ENCODE assay signal across 8 mouse cellular contexts in the genomic region with DNA sequence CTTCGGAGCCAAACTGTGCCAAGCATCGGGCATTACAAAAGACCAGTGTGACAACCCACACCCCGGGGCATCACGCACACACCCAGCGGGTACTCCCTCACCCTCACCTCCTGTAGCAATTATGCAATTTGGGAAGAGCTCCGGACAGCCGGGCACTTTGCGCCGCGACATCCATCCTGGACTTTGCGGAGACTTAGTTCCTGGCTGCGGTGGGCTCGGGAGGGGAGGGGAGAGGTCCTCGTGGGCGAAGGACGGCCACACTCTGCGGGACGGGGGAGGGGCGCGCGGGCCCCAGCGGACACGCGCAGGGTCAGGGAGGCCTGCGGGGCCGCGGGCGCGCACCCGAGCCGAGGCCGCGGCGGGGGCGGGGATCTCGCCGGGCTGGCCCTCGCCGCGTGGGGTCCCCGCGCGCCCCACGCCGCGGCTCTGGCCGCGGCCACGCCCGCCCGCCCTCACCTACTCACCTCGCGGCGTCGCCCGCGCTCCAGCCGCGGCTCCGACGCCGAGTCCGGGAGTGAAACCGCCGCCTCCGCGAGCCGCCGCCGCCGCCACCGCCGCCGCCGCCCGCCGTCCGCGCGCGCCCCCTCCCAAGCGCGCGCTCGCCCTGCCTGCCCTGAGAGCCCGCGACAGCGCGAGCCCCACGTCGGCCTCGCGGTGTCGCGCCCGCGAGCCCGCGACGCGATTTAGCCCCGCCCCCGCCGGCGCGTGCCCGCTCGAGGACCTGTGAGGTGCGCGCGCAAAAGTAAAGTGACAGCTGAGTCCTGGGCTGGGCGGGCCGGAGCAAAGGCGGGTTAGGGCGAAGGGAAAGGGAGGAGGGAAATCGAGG. TPM values are rescaled to one million over a fixed set of nuclear protein-coding genes. Genes with fewer than 3 reads are reported as not detected.
A peak's percentile ranks its signal among the peaks of the same experiment; 100 is the strongest.
DNase-seq lines count a peak whose midpoint lies in the region; ATAC-seq and TF ChIP-seq lines count a peak whose summit lies in the region.

No protein-coding gene starts in this region.

- H3K27ac ChIP-seq in cortical plate, adult 2 months (ENCODE audit: insufficient read depth, low read length) = peak overlapping the region; percentile 87

- TF ChIP-seq CTCF in cortical plate, adult 2 months (IDR thresholded peaks at IDR 0.05; ENCODE audit: extremely low read depth, insufficient read depth, low read length) = no peak

- 0 out of 2 replicates have a peak, but pooled peaks cover 4% of the 10 kb centered on the region for H3K9me3 ChIP-seq in megakaryocyte, embryonic 14.5 days

- no peak for TF ChIP-seq POLR2A in cortical plate, adult 2 months (IDR thresholded peaks at IDR 0.05; ENCODE audit: extremely low read depth, insufficient read depth, low read length)

- peak; percentile 71 for ATAC-seq in inflammation-experienced regulatory T-cells, adult 6 months

- H3K4me1 ChIP-seq in cortical plate, adult 2 months (ENCODE audit: control insufficient read depth, insufficient read depth, low read length) = peaks cover 3% of the 10 kb centered on the region
- H3K4me1 ChIP-seq in megakaryocyte, embryonic 14.5 days = peaks cover 12% of the 10 kb centered on the region

- H3K36me3 ChIP-seq in megakaryocyte, embryonic 14.5 days (replicated peaks; ENCODE audit: low read length) = no peaks in the 10 kb centered on the region

- DNase-seq in adrenal gland, adult (ENCODE audit: inconsistent age in 2 of 2, low spot score in 1 of 2) = peak; percentile 92 to 97
- DNase-seq in gastrocnemius, postnatal 25 days = peak; percentile 91
- DNase-seq in left cerebral cortex, adult 9 months (ENCODE audit: low spot score in 2 of 2) = peak; percentile 63 to 89
- DNase-seq in right cerebral cortex, postnatal 10 days (ENCODE audit: low spot score in 2 of 2) = peak; percentile 92 to 93
- peak; percentile 92 for DNase-seq in urinary bladder, postnatal 14 days (ENCODE audit: low spot score)

- H3K27me3 ChIP-seq in megakaryocyte, embryonic 14.5 days (replicated peaks) = peaks cover 22% of the 10 kb centered on the region

- H3K4me3 ChIP-seq in cortical plate, adult 2 months (ENCODE audit: insufficient read depth, low read length) = peak overlapping the region; percentile 96
- peak overlapping the region; percentile 93 for H3K4me3 ChIP-seq in megakaryocyte, embryonic 14.5 days (replicated peaks)

RNA-seq across cellular contexts. Expression of a gene that starts 0.7 kb away (rescaled TPM):
- 165 and 174 TPM in 2 replicates for polyA plus RNA-seq in cortical plate, adult 2 months (2012; rRNA removed)
- total RNA-seq in gastrocnemius, postnatal 25 days (2021) = 1 to 10 TPM; 6.9 to 7.3 TPM
- polyA plus RNA-seq in inflammation-experienced regulatory T-cells, adult 6 months (2017; shearing (Covaris generic)) = 1 to 10 TPM in 1 of 3 experiments, under 1 TPM in 2; 0.60 to 1.2 (median 0.93) TPM
- polyA plus RNA-seq in megakaryocyte, embryonic 14.5 days (2012; ENCODE audit: insufficient read depth, low replicate concordance) = 6.0 TPM in 1 of 2 replicates, not detected in the other

Comparison
In these comparisons a context has a peak if more than half of its experiments do, and no peak if none do; other contexts are left out.
1. Peak in every context shown above with its lines: DNase-seq, ATAC-seq, H3K4me3 ChIP-seq and H3K27ac ChIP-seq.
2. RNA of a gene that starts 0.7 kb away (polyA plus RNA-seq): 165 to 174 TPM in cortical plate, adult 2 months; 6.0 TPM in megakaryocyte, embryonic 14.5 days and 0.60 to 1.2 TPM in inflammation-experienced regulatory T-cells, adult 6 months; every median in the first group is over 10 times any median in the second.